Mouse (Mus musculus) kidney, embryonic 14.5 days (tissue): ENCODE results near the gene Eps8l2. TPM values are rescaled to one million over a fixed set of nuclear protein-coding genes. Genes with fewer than 3 reads are reported as not detected.

ENCODE experiments used
- ATAC-seq: fragments of 200-750 bp; cut with Nextera tagmentation; 2 replicates; pipeline ENCODE4 v1.8.0; 2017; ENCODE audit warnings: moderate number of reproducible peaks, mild to moderate bottlenecking, moderate TSS enrichment, moderate library complexity; ENCODE audit not compliant: low FRiP score, low TSS enrichment
- H3K27ac ChIP-seq: fragments of 300-500 bp; sonication (generic); 2 replicates; pipeline ENCODE4 v1.5.1; 2014; ENCODE audit warnings: low read depth, mild to moderate bottlenecking, low read length, moderate library complexity, mixed read lengths
- H3K27me3 ChIP-seq: fragments of 300-500 bp; sonication (generic); 2 replicates; pipeline ENCODE4 v1.6.1; 2014; ENCODE audit warnings: mild to moderate bottlenecking, low read length; ENCODE audit not compliant: control insufficient read depth, insufficient read depth
- H3K36me3 ChIP-seq: fragments of 300-500 bp; sonication (generic); 2 replicates; pipeline ENCODE4 v1.6.1; 2014; ENCODE audit warnings: low read length, mixed read lengths; ENCODE audit not compliant: control insufficient read depth, insufficient read depth
- H3K4me1 ChIP-seq: fragments of 300-500 bp; sonication (generic); 2 replicates; pipeline ENCODE4 v1.6.1; 2014; ENCODE audit warnings: low read length, mixed read lengths; ENCODE audit not compliant: control insufficient read depth, insufficient read depth
- H3K4me2 ChIP-seq: fragments of 300-500 bp; sonication (generic); replicated peaks from 2 replicates; pipeline ENCODE4 v1.6.1; 2014; ENCODE audit warnings: low read depth, mild to moderate bottlenecking, low read length
- H3K4me3 ChIP-seq: fragments of 300-500 bp; sonication (generic); 2 replicates; pipeline ENCODE4 v1.5.1; 2014; ENCODE audit warnings: mild to moderate bottlenecking, low read length
- H3K9ac ChIP-seq: fragments of 300-500 bp; sonication (generic); 2 replicates; pipeline ENCODE4 v1.6.1; 2014; ENCODE audit warnings: low read depth, mild to moderate bottlenecking, low read length, moderate library complexity
- H3K9me3 ChIP-seq: fragments of 300-500 bp; sonication (generic); 2 replicates; pipeline ENCODE4 v1.6.1; 2016; ENCODE audit warnings: low read length; ENCODE audit not compliant: control insufficient read depth
- WGBS: fragments of 180-500 bp; shearing (Covaris S2); extraction: QIAGEN DNeasy Blood & Tissue Kit; methylation state at CpG from one replicate; pipeline ENCODE4 v1.1.7; 2014; 5-methylcytosine and 5-hydroxymethylcytosine counted together
- polyA plus RNA-seq: library from polyadenylated mRNA; unstranded; fragments of >200 nt; fragmentation: Nextera tagmentation; extraction: Ambion mirVana; gene quantifications from 2 replicates; pipeline ENCODE4 v1.2.1, GENCODE M21; 2014

The Eps8l2 gene
- polyA plus RNA-seq, 1 experiment from 2014 or later, result 18.0 TPM

- WGBS, result 94% methylated on average over 8 of the region's 8 CpGs
- no peak for ATAC-seq
- Histone ChIP-seq H3K36me3 (peaks cover 24% of the 10 kb centered on the region), H3K4me3 (no peak overlapping the region), H3K4me2 (no peak overlapping the region), H3K9ac (no peak overlapping the region), H3K27ac (no peak overlapping the region), H3K4me1 (peaks cover 7% of the 10 kb centered on the region; the same call in 1 of the 2 replicates), H3K9me3 (no peaks in the 10 kb centered on the region), H3K27me3 (no peaks in the 10 kb centered on the region)
These were observed 72.0 kb downstream of the Eps8l2 start for GRCm38 (mm10) chr7:141410631-141411030.

GRCm38 (mm10) chr7:141411667-141412066 is 73.0 kb downstream of the Eps8l2 start:
- Histone ChIP-seq H3K4me2 (no peak overlapping the region), H3K9ac (no peak overlapping the region), H3K4me1 (peaks cover 7% of the 10 kb centered on the region; the same call in 1 of the 2 replicates), H3K9me3 (no peaks in the 10 kb centered on the region), H3K27me3 (no peaks in the 10 kb centered on the region), H3K27ac (no peak overlapping the region), H3K4me3 (no peak overlapping the region), H3K36me3 (peaks cover 24% of the 10 kb centered on the region)
- 100% methylated on average over 1 of the region's 1 CpGs for WGBS
- no peak for ATAC-seq

Other genes with a start within 250 kb of the Eps8l2 start
- gene Sigirr, start 238.3 kb upstream of the Eps8l2 start, polyA plus RNA-seq, result 9.5 and 11.7 TPM in 2 replicates
- 3.0 and 4.4 TPM in 2 replicates for gene Ano9, start 221.1 kb upstream of the Eps8l2 start, polyA plus RNA-seq
- gene Ptdss2, start 216.5 kb upstream of the Eps8l2 start, polyA plus RNA-seq, result 58.4 and 63.1 TPM in 2 replicates
- gene Rnh1, start 166.0 kb upstream of the Eps8l2 start, polyA plus RNA-seq, result 116 and 122 TPM in 2 replicates
- gene Hras, start 144.9 kb upstream of the Eps8l2 start, polyA plus RNA-seq, result 97.2 and 97.8 TPM in 2 replicates
- 6.7 and 9.5 TPM in 2 replicates for gene Lrrc56, start 144.7 kb upstream of the Eps8l2 start, polyA plus RNA-seq
- gene Lmntd2, start 124.8 kb upstream of the Eps8l2 start, polyA plus RNA-seq, result 3.3 and 3.4 TPM in 2 replicates
- 52.0 and 52.9 TPM in 2 replicates for gene Rassf7, start 123.0 kb upstream of the Eps8l2 start, polyA plus RNA-seq
- 48.5 and 82.6 TPM in 2 replicates for gene Phrf1, start 110.1 kb upstream of the Eps8l2 start, polyA plus RNA-seq
- gene Irf7, start 72.4 kb upstream of the Eps8l2 start, polyA plus RNA-seq, result 2.4 and 2.7 TPM in 2 replicates
- 1.7 and 3.5 TPM in 2 replicates for gene Cdhr5, start 62.1 kb upstream of the Eps8l2 start, polyA plus RNA-seq
- 40.2 and 58.1 TPM in 2 replicates for gene Sct, start 59.7 kb upstream of the Eps8l2 start, polyA plus RNA-seq
- gene Drd4, start 46.9 kb upstream of the Eps8l2 start, polyA plus RNA-seq, result 1.4 and 1.6 TPM in 2 replicates
- gene Deaf1, start 11.2 kb upstream of the Eps8l2 start, polyA plus RNA-seq, result 64.0 and 79.7 TPM in 2 replicates
- gene Tmem80, start 11.1 kb upstream of the Eps8l2 start, polyA plus RNA-seq, result 36.7 and 46.8 TPM in 2 replicates
- 321 and 322 TPM in 2 replicates for gene Taldo1, start 53.3 kb downstream of the Eps8l2 start, polyA plus RNA-seq
- gene Gatd1, start 75.3 kb downstream of the Eps8l2 start, polyA plus RNA-seq, result 50.7 and 54.5 TPM in 2 replicates
- gene Cend1, start 90.6 kb downstream of the Eps8l2 start, polyA plus RNA-seq, result 0.46 and 1.6 TPM in 2 replicates
- gene Slc25a22, start 99.0 kb downstream of the Eps8l2 start, polyA plus RNA-seq, result 22.0 and 34.1 TPM in 2 replicates
- gene Pidd1, start 105.1 kb downstream of the Eps8l2 start, polyA plus RNA-seq, result 9.1 and 14.1 TPM in 2 replicates
- 1,491 and 1,701 TPM in 2 replicates for gene Rplp2, start 108.5 kb downstream of the Eps8l2 start, polyA plus RNA-seq
- gene Pnpla2, start 116.3 kb downstream of the Eps8l2 start, polyA plus RNA-seq, result 27.4 and 31.9 TPM in 2 replicates
- gene Cracr2b, start 122.2 kb downstream of the Eps8l2 start, polyA plus RNA-seq, result 13.1 and 13.4 TPM in 2 replicates
- gene Cd151, start 128.5 kb downstream of the Eps8l2 start, polyA plus RNA-seq, result 93.2 and 108 TPM in 2 replicates
- gene Polr2l, start 136.3 kb downstream of the Eps8l2 start, polyA plus RNA-seq, result 77.9 and 85.5 TPM in 2 replicates
- gene Tspan4, start 136.4 kb downstream of the Eps8l2 start, polyA plus RNA-seq, result 71.9 and 90.2 TPM in 2 replicates
- gene Chid1, start 201.0 kb downstream of the Eps8l2 start, polyA plus RNA-seq, result 28.9 and 38.8 TPM in 2 replicates
- gene Ap2a2, start 223.3 kb downstream of the Eps8l2 start, polyA plus RNA-seq, result 47.0 and 76.3 TPM in 2 replicates